Mouse (Mus musculus) liver, adult (tissue): ENCODE results near the gene Ggt1.

Experiments
- GATA4 ChIP-seq: IDR thresholded peaks from 2 replicates; pipeline ENCODE4 v1.6.1; 2014; ENCODE audit warnings: mild to moderate bottlenecking, low read length; ENCODE audit not compliant: insufficient replicate concordance

The Ggt1 gene

DNA sequence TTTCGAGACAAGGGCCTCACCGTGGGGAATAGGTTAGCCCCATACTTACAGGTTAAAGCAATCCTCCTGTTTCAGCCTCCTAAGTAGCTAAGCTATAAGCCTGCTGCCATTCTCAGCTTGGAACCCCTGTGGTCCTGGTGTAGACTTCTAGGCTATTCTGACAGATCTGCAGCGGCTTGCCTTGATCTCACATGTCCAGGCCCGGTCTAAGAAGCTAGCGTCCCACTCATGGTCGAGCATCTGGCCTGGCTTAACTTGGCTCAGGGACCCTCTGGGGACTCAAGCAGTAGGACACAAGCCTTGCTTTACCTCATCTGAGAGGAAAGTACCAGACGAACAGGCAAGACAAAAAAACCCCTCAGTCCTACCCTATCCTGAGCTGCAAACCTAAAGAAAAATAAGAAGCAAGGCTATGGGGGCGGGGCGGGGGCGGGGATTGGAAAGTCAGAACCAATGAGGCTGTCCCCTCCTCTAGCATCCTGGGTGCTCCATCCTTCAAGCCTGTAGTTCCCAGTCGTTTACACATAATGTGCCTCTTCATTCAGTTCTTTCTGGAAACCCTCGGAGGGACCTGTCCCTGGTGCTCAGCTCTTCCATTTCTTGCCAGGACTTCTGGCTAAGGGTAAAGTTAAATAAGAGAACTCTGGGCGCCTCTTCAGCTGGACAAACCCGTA, 73.8 kb downstream of the Ggt1 start:
- TF ChIP-seq GATA4 = no peak

DNA sequence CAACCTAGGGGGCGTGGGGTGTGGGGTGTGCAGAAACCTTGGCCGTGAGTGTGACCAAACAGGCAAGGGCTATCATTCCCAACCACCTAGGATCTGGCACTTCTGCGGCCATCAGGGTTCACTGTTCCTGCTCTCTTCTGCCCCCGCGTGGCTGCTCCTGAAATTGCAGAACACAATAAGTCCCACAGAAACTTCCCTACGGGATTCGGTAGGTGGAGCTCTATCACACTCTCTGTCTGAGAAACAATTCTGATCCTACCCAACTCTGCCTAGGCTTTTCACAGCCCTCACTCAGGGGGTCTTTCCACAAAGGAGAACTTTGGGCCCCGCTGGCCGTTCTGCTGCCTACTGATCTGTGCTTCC, 74.3 kb downstream of the Ggt1 start:
- TF ChIP-seq GATA4 = no peak
